Mouse (Mus musculus) spleen, postnatal 36 days (tissue): ENCODE measurements around the gene Sntg2.

Experiments
- DNase-seq, 2 experiments: peaks; one replicate each; pipeline ENCODE4 v3.0.0; 2022; ENCODE audit warnings: low spot score in 2 of 2, mixed read lengths in 1 of 2

Sntg2 gene

DNA sequence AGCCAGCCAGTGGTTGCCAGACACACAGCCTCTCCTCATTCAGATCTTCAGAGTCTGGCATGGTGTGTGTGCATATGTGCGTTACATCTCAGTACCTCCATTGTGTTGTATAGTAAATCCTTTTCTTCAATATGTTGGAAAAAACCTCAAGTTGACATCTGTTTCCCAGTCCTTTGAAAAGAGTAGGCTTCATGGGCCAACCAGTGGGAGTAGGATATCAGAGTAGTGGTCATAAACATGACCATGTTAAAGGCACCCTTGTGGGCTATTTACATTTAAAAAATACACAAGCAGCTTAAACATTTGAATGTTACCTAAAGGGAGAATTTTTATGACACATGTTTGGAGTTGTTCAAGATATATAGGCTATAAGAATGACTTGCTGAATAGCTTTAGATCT, 170.4 kb downstream of the Sntg2 start:
- DNase-seq: no peak

- no peak for DNase-seq
Measured at GRCm38 (mm10) chr12:30201031-30201430, 172.1 kb downstream of the Sntg2 start.

DNA sequence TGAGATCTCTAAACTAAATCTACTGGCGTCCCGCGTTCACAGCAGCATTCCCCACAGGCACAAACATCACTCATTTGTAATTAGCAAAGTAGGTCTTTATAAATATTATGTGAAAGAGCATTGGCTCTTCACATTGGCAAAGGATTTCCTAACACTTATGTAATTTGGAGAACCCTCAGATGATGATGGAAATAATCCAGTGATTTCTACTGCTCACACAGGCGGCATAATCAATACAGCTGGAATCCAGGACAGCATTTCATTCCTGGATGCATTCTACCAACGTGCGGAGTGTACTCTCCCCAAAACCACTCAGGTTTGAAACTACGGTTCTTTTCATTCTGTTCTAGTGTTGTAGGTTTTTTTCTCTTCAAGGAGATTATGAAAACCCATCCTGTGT, 172.6 kb downstream of the Sntg2 start:
- no peak for DNase-seq

- no peak for DNase-seq
Measured at GRCm38 (mm10) chr12:30199735-30200134, 173.4 kb downstream of the Sntg2 start.

DNA sequence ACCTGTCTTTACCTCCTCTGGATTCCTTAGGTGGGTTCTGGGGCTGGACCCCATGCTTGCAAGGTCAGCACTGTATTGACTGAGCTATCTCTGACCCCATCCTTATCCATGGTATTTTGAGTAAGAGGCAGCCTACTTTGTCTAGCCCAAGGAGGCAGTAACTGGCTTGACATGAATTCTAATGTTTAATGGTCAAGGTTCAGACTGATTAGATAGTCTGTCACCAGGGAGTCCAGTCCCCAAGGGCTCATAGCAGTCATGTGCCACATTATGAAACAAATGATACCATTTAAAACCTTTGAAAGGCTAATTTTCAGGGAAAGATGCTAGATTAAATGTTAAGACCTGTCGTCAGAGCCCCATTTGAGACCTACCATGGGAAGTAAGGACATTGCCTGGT, 174.9 kb downstream of the Sntg2 start:
- DNase-seq: no peak

- DNase-seq: no peak
Measured at GRCm38 (mm10) chr12:30181721-30182120, 191.5 kb downstream of the Sntg2 start.

- no peak for DNase-seq
Measured at GRCm38 (mm10) chr12:30179623-30180022, 193.6 kb downstream of the Sntg2 start.

DNA sequence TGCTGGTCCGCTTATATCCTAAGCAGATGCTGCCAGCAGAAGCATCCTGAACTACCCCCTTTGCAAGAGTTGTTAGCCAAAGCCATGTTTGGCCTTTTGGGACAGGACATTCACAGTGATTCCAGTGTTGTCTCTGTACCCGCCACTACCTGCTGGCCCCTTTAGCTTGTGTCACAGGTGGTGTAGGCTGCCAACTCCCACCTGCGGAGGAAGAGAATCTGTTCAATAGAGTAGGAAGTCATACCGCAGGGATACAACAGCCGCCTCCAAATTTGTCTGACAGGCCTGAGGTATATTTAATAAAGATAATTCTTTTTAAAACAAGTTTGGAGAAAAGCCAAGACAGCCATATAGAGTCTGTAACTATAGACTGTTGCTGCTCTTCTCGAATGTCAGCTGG, 195.2 kb downstream of the Sntg2 start:
- DNase-seq: no peak

DNA sequence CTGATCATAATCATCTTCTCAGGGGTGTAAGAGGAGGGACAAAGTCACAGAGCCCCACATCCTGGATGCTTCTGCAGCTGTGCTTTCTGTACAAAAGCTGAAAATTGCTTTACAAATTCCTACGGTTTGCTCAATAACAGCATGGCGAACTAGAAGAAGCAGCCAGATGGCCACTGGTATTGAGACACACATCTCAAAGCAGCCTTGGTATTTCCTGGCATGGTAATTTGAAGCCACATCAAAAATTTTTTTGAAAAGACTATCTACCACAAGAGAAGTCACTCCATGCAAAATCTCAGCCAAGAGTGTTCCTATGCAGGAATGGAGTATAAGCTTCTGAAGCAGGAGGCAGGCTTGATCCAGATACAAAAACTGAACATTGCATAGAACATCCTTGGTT, 195.6 kb downstream of the Sntg2 start:
- no peak for DNase-seq

DNA sequence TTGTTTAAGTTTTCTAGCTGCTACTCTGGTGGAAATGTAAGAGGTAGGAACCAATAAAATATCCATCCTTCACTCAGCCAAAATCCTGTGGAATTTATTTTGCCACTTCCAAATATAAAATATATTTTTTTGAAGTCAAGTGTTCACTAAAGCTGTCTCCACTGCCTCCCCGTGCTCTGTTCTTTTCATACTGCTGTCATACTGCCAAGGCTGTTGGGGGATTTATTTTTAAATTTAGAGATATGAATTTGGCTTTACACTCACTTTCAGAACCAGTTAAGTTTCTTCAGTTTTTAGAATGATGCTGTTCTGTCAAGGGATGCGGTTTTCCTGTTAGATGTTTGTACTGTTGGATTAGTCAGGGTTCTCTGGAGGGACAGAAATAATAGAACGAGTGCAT, 204.7 kb downstream of the Sntg2 start:
- DNase-seq: no peak

DNA sequence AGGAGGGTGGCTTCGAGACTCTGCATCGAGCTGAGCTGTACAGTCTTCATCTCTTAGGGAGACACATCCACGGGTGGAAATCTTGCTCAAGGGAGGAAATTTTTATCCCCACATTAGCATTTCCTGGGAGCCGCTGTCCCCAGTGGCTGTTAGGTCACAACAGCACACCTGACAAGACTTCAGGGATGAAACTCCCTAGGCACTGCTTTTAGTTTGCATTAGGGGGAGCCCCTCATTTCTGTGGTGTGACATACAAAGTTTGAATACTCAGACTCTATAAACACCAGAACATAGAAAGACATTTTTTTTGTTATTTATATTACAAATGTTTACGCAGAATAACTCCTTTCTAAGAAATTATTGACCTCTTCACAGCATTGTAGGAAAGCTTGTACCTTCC, 208.6 kb downstream of the Sntg2 start:
- DNase-seq: no peak

DNA sequence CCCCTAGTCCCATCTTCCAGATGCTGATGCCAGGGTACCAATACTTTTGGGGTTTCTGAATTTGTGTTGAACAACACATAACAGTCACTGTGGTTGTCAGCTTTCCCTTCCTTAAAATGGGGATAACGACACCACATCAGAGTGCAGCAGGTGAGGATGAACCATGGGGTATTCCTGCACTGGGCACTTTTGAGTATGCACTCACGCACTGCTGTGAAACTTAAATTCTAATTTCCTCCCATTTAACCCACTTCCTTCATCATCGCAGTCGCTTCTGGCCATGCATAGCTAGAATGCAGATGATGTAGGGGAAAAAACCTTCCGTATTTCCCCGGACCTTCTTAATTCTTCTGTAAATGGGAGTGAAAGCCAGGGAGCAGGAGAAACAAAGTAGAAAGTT, 209.2 kb downstream of the Sntg2 start:
- DNase-seq: no peak

- DNase-seq: no peak
Measured at GRCm38 (mm10) chr12:30161731-30162406, 211.3 kb downstream of the Sntg2 start.

- no peak for DNase-seq
Measured at GRCm38 (mm10) chr12:30160475-30160874, 212.7 kb downstream of the Sntg2 start.

DNA sequence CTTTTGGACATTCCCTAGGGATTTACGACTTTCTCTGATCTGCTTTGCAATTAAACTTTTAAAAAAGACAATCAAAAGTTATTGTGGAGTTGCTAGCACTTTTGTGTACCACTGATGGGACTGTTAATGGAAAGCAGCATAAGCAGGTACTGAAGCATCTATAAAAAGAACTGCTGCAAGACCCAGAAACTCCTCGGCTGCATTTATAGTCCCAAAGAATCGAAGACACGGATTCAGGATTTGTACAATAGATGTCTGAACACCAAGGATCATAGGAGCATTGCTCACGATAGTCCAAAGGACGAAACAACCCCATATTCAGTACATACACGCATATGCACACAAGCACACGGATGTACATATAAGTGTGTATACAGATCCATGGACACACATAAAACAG, 213.4 kb downstream of the Sntg2 start:
- DNase-seq: no peak

DNA sequence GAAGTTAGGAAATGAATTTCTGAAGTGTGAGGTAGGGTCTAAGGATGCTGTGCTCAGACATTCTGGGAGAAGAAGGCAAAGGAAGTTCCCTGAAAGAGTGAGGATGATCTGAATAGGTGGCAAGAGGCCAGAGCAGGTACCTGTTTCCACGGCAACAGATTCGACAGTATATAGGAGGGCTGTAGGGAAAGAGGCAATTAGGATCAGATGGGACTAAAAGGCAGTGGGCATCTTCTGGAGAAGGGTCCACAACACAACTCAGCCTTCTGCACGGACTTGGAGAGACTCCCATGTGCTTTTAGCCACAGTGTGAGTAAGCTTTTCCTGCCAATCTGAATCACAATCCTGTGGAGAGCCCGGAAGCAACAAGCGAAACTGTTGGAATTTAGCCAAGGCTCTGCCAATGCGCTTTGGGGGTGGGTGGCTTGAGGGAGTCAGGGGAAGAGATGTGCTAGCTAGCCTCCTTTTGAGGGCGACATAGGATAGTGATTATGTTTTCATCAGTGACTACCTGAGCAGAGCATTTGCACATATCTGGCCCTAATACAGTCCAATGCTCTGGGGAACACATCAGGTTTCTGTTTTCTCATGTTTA, 219.0 kb downstream of the Sntg2 start:
- DNase-seq: no peak

DNA sequence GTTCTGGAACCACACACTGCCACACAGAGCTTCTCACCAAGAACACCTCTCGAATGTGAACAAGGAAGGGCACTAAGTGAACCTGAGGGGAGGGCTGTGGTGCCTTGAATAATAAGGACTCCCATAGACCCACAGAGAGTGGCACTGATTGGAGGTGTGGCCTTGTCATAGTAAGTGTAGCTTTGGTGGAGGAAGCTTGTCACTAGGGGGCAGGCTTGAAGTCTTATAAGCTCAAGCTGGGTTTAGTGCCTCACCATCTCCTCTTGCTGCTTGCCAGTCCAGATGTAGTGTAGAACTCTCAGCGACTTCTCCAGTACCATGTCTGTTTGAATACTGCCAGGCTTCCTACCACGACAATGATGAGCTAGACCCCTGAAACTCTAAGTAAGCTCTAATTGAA, 231.1 kb downstream of the Sntg2 start:
- DNase-seq: no peak

DNA sequence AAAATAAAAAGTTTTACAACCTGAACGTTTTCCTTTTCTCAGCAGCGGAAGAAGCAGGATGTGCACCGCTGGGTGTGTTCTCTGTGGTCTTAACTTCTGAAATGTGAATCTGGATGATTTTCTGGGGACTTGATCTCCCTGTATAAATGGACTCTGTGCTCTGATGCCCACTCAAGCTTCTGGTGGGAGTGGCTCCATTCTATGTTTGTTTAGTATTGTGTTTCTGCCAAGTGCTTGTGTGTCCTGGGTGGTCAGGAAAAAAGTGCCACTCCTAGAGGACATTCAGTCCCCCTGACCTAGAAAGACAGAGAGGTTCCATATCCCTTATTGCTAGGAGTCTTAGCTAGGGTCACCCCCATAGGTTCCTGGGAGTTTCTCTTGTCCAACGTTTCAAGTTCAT, 240.7 kb downstream of the Sntg2 start, which contains the start of gene Tpo:
Gene Tpo, minus strand, starts transcription at position 101 of the 400 bp plus-strand sequence.
- no peak for DNase-seq

GRCm38 (mm10) chr12:30129411-30129716, 243.8 kb downstream of the Sntg2 start:
- DNase-seq: no peak

DNA sequence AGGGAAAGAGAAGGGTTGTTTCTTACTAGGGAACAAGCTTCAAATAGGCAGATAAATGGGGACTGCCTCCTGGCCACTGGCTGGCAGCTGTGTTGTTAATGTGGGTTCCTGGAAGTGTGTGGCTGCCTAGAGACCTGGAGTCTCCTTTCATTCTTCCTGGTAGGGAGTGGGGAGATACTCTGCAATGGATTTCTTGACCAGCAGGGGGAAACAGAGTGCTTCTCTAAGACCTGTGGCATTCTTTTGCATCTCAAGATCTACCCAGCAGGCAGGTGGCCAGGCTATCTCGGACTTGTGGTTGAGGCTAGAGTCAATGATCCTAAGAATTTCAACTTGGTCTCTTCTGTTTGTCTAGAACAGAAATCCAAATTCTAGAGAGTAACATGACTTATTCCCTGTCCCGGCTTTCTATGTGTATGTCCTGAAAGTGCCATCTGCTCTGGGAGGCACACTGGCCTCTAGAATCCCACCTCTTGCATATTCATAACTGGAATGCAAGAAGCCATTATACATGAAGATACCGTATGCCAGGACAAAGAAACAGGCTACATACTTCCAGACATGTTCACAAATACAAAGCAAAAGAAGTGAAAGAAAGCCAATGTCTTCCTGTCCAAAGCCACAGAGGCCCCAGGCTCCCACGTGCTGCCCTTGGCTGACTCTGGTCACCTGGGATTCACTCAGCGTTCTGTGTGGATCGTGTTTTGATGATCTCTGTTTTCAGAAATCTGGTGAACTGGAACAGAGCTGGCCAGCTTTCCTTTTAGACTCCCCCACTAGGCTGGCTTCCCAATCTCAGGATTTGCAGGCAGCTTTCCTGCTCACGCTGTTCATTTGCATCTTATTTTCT, 244.4 kb downstream of the Sntg2 start:
- no peak for DNase-seq
